Mouse (Mus musculus): ENCODE data around the gene Ccr6. TPM values are rescaled to one million over a fixed set of nuclear protein-coding genes. Genes with fewer than 3 reads are reported as not detected.

The Ccr6 gene
- polyA plus RNA-seq, 1 experiment from 2014 or later = 0.46 TPM

DNA sequence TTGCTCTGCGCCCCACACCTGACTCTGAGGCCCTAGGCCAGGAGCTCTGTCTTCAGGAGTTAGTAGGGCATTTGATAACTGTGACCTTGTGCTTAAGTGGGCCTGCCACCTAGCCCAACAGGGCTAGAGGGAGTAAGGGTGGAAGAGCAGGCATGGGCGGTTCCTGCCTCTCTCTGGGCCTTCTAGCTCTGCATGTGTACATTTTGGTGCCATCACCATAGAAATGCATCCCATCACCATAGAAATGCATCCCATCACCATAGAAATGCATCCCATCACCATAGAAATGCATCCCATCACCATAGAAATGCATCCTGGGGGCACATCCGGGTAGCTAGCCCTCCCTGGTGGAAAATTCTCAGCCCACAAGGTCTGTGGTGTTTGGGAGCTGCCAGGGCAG is 3.7 kb downstream of the Ccr6 start:
- Histone ChIP-seq H3K27ac (ENCODE audit: low read depth, low read length) (no peak overlapping the region), H3K9me3 (ENCODE audit: control insufficient read depth) (no peaks in the 10 kb centered on the region), H3K4me2 (replicated peaks; ENCODE audit: low read depth) (no peak overlapping the region), H3K36me3 (ENCODE audit: control insufficient read depth, insufficient read depth) (no peaks in the 10 kb centered on the region), H3K4me1 (replicated peaks; ENCODE audit: control insufficient read depth, insufficient read depth, low read length) (no peaks in the 10 kb centered on the region), H3K4me3 (ENCODE audit: low read depth, low read length) (no peak overlapping the region), H3K27me3 (replicated peaks; ENCODE audit: control insufficient read depth, insufficient read depth, low read length) (0 out of 2 replicates have a peak, but pooled peaks cover 8% of the 10 kb centered on the region), H3K9ac (ENCODE audit: low read depth, low read length) (no peak overlapping the region)
- TF ChIP-seq CTCF (IDR thresholded peaks at IDR 0.05; ENCODE audit: low read depth) = no peak
- 69% methylated on average over 3 of the region's 3 CpGs for WGBS
- ATAC-seq = no peak

DNA sequence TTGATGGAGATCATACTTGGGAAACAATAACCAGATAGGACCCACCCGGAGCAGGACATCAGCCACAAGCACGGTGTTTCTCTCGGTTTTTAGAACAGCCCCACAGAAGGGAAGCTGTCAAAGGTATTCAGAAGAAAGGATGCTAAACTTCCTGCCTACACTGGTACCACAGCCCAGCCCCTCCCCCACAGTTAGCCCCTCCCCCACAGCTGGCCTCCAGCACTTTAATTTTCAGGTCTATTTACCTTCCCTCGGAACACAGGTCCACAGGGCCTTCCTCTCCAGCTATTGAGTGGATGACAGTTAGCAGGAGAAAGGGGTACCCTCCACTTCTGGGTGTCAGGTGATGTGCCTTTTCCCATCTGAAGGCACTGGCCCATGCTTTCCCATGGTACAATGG is 4.7 kb downstream of the Ccr6 start:
- Histone ChIP-seq H3K9me3 (ENCODE audit: control insufficient read depth) (no peaks in the 10 kb centered on the region), H3K27ac (ENCODE audit: low read depth, low read length) (no peak overlapping the region), H3K27me3 (replicated peaks; ENCODE audit: control insufficient read depth, insufficient read depth, low read length) (0 out of 2 replicates have a peak, but pooled peaks cover 8% of the 10 kb centered on the region), H3K4me3 (ENCODE audit: low read depth, low read length) (no peak overlapping the region), H3K36me3 (ENCODE audit: control insufficient read depth, insufficient read depth) (no peaks in the 10 kb centered on the region), H3K4me2 (replicated peaks; ENCODE audit: low read depth) (no peak overlapping the region), H3K4me1 (replicated peaks; ENCODE audit: control insufficient read depth, insufficient read depth, low read length) (no peaks in the 10 kb centered on the region), H3K9ac (ENCODE audit: low read depth, low read length) (no peak overlapping the region)
- ATAC-seq = no peak
- 56% methylated on average over 4 of the region's 4 CpGs for WGBS
- TF ChIP-seq CTCF (IDR thresholded peaks at IDR 0.05; ENCODE audit: low read depth) = no peak

DNA sequence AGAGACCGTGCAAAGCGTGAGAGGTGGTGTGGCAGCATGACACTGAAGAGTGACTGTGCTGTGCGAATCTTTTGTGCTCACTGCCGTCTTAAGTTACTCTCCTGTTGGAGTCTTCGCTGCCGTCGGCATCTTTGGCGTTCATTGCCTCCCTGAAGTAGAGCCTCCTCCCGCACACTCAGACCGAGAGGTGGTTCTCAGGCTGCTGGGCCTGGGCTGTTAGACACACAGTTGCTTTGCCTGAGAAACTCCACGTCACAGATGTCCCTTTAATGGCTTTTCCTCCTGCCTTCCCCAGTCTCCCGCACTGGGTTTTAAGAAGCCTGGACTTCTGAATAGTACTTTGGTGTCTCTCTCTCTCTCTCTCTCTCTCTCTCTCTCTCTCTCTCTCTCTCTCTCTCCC is 5.8 kb downstream of the Ccr6 start:
- H3K4me2 ChIP-seq (replicated peaks; ENCODE audit: low read depth) = no peak overlapping the region
- H3K27me3 ChIP-seq (replicated peaks; ENCODE audit: control insufficient read depth, insufficient read depth, low read length) = 0 out of 2 replicates have a peak, but pooled peaks cover under 1% of the 10 kb centered on the region
- ATAC-seq = no peak
- no peaks in the 10 kb centered on the region for H3K36me3 ChIP-seq (ENCODE audit: control insufficient read depth, insufficient read depth)
- no peaks in the 10 kb centered on the region for H3K9me3 ChIP-seq (ENCODE audit: control insufficient read depth)
- H3K27ac ChIP-seq (ENCODE audit: low read depth, low read length) = no peak overlapping the region
- no peak for TF ChIP-seq CTCF (IDR thresholded peaks at IDR 0.05; ENCODE audit: low read depth)
- H3K4me3 ChIP-seq (ENCODE audit: low read depth, low read length) = no peak overlapping the region
- 84% methylated on average over 12 of the region's 12 CpGs for WGBS
- H3K4me1 ChIP-seq (replicated peaks; ENCODE audit: control insufficient read depth, insufficient read depth, low read length) = no peaks in the 10 kb centered on the region
- H3K9ac ChIP-seq (ENCODE audit: low read depth, low read length) = no peak overlapping the region

DNA sequence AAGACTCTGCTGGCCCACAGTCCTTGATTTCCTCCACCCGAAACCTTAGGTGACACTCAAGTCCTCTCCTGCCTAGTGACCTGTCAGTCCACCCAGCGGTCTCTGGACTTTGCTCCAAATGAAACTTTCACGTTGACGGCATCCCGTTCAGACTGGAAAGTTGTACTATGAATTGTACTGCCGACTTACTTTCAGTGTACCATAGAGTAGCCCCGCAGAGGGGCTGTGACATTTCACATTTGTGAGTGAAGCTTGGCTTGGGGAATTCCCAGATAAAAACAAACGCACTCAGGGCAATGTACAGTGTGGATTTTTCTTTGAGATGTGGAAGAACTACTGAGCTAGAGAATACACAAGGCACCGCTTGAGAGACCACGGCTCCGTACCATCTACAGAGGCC is 6.3 kb downstream of the Ccr6 start:
- Histone ChIP-seq H3K9ac (ENCODE audit: low read depth, low read length) (no peak overlapping the region), H3K4me3 (ENCODE audit: low read depth, low read length) (no peak overlapping the region), H3K4me1 (replicated peaks; ENCODE audit: control insufficient read depth, insufficient read depth, low read length) (no peaks in the 10 kb centered on the region), H3K27ac (ENCODE audit: low read depth, low read length) (no peak overlapping the region), H3K9me3 (ENCODE audit: control insufficient read depth) (no peaks in the 10 kb centered on the region), H3K36me3 (ENCODE audit: control insufficient read depth, insufficient read depth) (no peaks in the 10 kb centered on the region), H3K4me2 (replicated peaks; ENCODE audit: low read depth) (no peak overlapping the region), H3K27me3 (replicated peaks; ENCODE audit: control insufficient read depth, insufficient read depth, low read length) (no peaks in the 10 kb centered on the region)
- 76% methylated on average over 11 of the region's 11 CpGs for WGBS
- TF ChIP-seq CTCF (IDR thresholded peaks at IDR 0.05; ENCODE audit: low read depth) = no peak
- no peak for ATAC-seq

DNA sequence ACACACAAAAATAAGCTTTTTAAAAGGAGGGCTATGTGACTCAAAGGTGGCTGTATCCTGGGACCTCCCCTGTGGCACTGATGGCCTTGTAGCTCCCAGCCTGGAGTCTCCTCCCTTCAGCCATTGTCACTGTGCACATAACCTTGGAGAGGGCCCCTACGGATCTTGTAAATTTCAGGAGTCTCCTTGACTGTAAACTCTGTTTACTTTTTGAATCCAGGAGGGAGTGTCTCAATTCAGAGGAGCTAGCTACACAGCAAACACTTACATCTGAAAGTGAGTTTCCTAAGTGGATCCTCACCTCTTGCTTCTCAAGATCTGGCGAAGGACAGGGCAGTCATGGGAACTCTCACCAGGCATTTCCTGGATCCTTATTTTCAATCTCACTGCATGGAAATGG is 8.3 kb downstream of the Ccr6 start:
- ATAC-seq = no peak
- H3K9me3 ChIP-seq (ENCODE audit: control insufficient read depth) = no peaks in the 10 kb centered on the region
- no peak overlapping the region for H3K4me2 ChIP-seq (replicated peaks; ENCODE audit: low read depth)
- H3K4me3 ChIP-seq (ENCODE audit: low read depth, low read length) = no peak overlapping the region
- H3K4me1 ChIP-seq (replicated peaks; ENCODE audit: control insufficient read depth, insufficient read depth, low read length) = no peaks in the 10 kb centered on the region
- TF ChIP-seq CTCF (IDR thresholded peaks at IDR 0.05; ENCODE audit: low read depth) = no peak
- H3K27me3 ChIP-seq (replicated peaks; ENCODE audit: control insufficient read depth, insufficient read depth, low read length) = no peaks in the 10 kb centered on the region
- no peaks in the 10 kb centered on the region for H3K36me3 ChIP-seq (ENCODE audit: control insufficient read depth, insufficient read depth)
- H3K27ac ChIP-seq (ENCODE audit: low read depth, low read length) = no peak overlapping the region
- no peak overlapping the region for H3K9ac ChIP-seq (ENCODE audit: low read depth, low read length)
- 38% methylated on average over 2 of the region's 2 CpGs for WGBS

DNA sequence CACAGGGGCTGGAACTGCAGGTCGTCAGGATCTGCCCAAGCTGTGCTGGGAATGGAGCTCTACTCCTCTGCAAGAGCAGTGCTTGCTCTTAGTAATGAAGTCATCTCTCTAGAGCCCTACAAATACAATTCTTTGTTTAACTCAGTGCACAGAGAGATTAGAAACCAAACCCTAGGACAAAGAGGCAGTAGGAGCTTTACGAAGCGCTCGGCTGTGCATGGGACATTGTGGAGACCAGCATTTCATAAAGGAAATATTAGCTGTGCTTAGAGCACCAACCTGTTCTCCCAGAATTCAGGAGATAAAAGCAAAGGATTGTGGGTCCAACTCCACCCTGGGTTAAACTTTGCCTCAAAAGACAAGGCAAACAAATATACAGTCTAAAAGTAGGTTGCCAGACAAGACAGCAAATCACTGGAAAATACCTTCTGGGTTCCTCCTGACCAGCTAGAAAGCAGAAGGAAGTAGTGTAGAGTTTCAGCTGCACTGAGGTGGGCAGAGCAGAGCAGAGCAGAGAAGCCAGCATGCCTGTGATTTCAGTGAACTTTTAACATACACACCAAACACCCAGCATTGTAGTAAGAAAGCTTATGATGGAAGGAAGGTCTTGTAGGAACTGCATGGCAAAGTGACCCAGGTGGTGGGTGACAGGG is 10.4 kb downstream of the Ccr6 start:
- Histone ChIP-seq H3K4me2 (replicated peaks; ENCODE audit: low read depth) (no peak overlapping the region), H3K9ac (ENCODE audit: low read depth, low read length) (no peak overlapping the region), H3K36me3 (ENCODE audit: control insufficient read depth, insufficient read depth) (no peaks in the 10 kb centered on the region), H3K27ac (ENCODE audit: low read depth, low read length) (no peak overlapping the region), H3K9me3 (ENCODE audit: control insufficient read depth) (no peaks in the 10 kb centered on the region), H3K27me3 (replicated peaks; ENCODE audit: control insufficient read depth, insufficient read depth, low read length) (no peaks in the 10 kb centered on the region), H3K4me3 (ENCODE audit: low read depth, low read length) (no peak overlapping the region), H3K4me1 (replicated peaks; ENCODE audit: control insufficient read depth, insufficient read depth, low read length) (no peaks in the 10 kb centered on the region)
- TF ChIP-seq CTCF (IDR thresholded peaks at IDR 0.05; ENCODE audit: low read depth) = no peak
- WGBS = 44% methylated on average over 4 of the region's 4 CpGs
- no peak for ATAC-seq

DNA sequence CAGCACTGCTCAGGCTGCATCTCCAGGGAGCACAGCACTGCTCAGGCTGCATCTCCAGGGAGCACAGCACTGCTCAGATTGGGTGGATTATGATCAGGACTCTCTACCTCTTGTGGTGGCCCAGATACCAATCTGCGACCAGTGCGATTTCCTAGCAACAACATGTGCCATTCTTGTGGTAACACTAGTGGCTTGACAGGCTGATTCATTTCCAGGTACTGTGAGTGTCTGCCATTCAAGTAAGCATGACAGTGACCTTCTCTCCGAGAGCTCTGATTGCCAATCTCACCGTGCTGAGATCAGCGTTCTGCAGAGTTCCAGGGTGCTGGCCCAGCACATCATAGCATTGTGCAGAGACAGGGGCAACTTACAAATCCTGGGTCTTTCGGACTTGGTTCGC is 15.9 kb downstream of the Ccr6 start:
- Histone ChIP-seq H3K9ac (ENCODE audit: low read depth, low read length) (no peak overlapping the region), H3K4me2 (replicated peaks; ENCODE audit: low read depth) (no peak overlapping the region), H3K36me3 (ENCODE audit: control insufficient read depth, insufficient read depth) (no peaks in the 10 kb centered on the region), H3K27me3 (replicated peaks; ENCODE audit: control insufficient read depth, insufficient read depth, low read length) (no peaks in the 10 kb centered on the region), H3K9me3 (ENCODE audit: control insufficient read depth) (no peaks in the 10 kb centered on the region), H3K4me1 (replicated peaks; ENCODE audit: control insufficient read depth, insufficient read depth, low read length) (no peaks in the 10 kb centered on the region), H3K27ac (ENCODE audit: low read depth, low read length) (no peak overlapping the region), H3K4me3 (ENCODE audit: low read depth, low read length) (no peak overlapping the region)
- no peak for TF ChIP-seq CTCF (IDR thresholded peaks at IDR 0.05; ENCODE audit: low read depth)
- 91% methylated on average over 7 of the region's 7 CpGs for WGBS
- no peak for ATAC-seq
